Mouse (Mus musculus): ENCODE results near the gene Glt1d1. TPM values are rescaled to one million over a fixed set of nuclear protein-coding genes. Genes with fewer than 3 reads are reported as not detected.

The Glt1d1 gene
- polyA plus RNA-seq, 1 experiment from 2014 or later = 1.5 TPM

DNA sequence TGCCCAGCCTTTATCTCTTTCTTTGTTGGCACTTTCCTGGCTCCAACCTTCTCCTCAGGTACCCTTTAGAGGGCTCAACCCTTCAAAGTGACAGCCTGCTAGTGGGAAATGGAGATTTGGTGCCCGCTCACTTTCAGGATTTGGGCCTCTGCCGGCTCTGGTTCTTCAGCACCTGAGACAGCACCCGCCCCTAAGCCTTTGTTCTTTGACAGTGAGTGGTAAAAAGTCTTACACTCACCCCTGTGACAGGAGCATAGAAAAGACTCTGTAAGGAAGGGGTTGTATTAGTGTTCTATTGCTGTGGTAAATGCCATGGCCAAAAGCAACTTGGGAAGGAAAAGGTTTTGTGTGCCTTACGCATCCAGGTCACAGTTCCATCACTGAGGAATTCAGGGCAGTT is 63.8 kb downstream of the Glt1d1 start:
- no peaks in the 10 kb centered on the region for H3K36me3 ChIP-seq (ENCODE audit: control insufficient read depth, insufficient read depth, low read length)
- no peak overlapping the region for H3K4me3 ChIP-seq (ENCODE audit: low read depth, low read length)
- H3K4me1 ChIP-seq (replicated peaks; ENCODE audit: control insufficient read depth, insufficient read depth, low read length) = no peaks in the 10 kb centered on the region
- H3K9ac ChIP-seq (ENCODE audit: low read length) = no peak overlapping the region
- H3K9me3 ChIP-seq (ENCODE audit: control insufficient read depth, low read length) = no peaks in the 10 kb centered on the region
- no peak for DNase-seq (ENCODE audit: low spot score)
- H3K4me2 ChIP-seq (ENCODE audit: low read depth, low read length, severe bottlenecking) = no peak overlapping the region
- ATAC-seq (replicated peaks; ENCODE audit: low FRiP score) = no peak
- H3K27me3 ChIP-seq (ENCODE audit: control insufficient read depth, insufficient read depth, low read length) = no peaks in the 10 kb centered on the region
- WGBS = 77% methylated on average over 4 of the region's 4 CpGs
- H3K27ac ChIP-seq (ENCODE audit: low read depth, low read length) = no peak overlapping the region

- Histone ChIP-seq H3K9me3 (ENCODE audit: control insufficient read depth, low read length) (no peaks in the 10 kb centered on the region), H3K4me1 (replicated peaks; ENCODE audit: control insufficient read depth, insufficient read depth, low read length) (no peaks in the 10 kb centered on the region), H3K27me3 (ENCODE audit: control insufficient read depth, insufficient read depth, low read length) (no peaks in the 10 kb centered on the region), H3K27ac (ENCODE audit: low read depth, low read length) (no peak overlapping the region), H3K36me3 (ENCODE audit: control insufficient read depth, insufficient read depth, low read length) (no peaks in the 10 kb centered on the region), H3K4me2 (ENCODE audit: low read depth, low read length, severe bottlenecking) (no peak overlapping the region), H3K9ac (ENCODE audit: low read length) (no peak overlapping the region), H3K4me3 (ENCODE audit: low read depth, low read length) (no peak overlapping the region)
- 93% methylated on average over 4 of the region's 4 CpGs for WGBS
- DNase-seq (ENCODE audit: low spot score) (no peak), ATAC-seq (replicated peaks; ENCODE audit: low FRiP score) (no peak)
These were observed 64.5 kb downstream of the Glt1d1 start for GRCm38 (mm10) chr5:127696602-127697001.

GRCm38 (mm10) chr5:127698525-127698924 is 66.5 kb downstream of the Glt1d1 start:
- Histone ChIP-seq H3K9ac (ENCODE audit: low read length) (no peak overlapping the region), H3K9me3 (ENCODE audit: control insufficient read depth, low read length) (no peaks in the 10 kb centered on the region), H3K27me3 (ENCODE audit: control insufficient read depth, insufficient read depth, low read length) (no peaks in the 10 kb centered on the region), H3K4me1 (replicated peaks; ENCODE audit: control insufficient read depth, insufficient read depth, low read length) (no peaks in the 10 kb centered on the region), H3K4me3 (ENCODE audit: low read depth, low read length) (no peak overlapping the region), H3K27ac (ENCODE audit: low read depth, low read length) (no peak overlapping the region), H3K4me2 (ENCODE audit: low read depth, low read length, severe bottlenecking) (no peak overlapping the region), H3K36me3 (ENCODE audit: control insufficient read depth, insufficient read depth, low read length) (no peaks in the 10 kb centered on the region; the same call in 1 of the 2 replicates)
- DNase-seq (ENCODE audit: low spot score) = no peak
- no peak for ATAC-seq (replicated peaks; ENCODE audit: low FRiP score)
- WGBS = 82% methylated on average over 2 of the region's 2 CpGs

DNA sequence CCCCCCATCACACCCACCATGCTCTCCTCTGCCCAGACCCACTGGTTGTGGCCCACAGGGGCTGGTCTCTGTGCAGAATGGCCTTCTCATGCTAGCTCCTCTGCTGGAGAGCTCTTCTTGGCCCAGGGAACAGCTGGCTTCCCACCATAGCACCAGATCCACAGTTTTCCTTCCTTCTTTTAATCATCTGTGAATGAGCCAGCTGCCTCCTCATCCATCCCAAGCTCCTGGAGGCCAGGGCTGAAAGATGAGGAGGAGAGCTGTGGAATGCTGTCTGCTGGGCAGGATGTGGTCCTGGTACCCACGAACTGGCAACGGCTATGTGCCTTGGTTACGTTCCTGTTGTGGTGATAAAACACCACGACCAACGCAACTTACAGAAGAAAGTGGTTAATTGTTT is 67.6 kb downstream of the Glt1d1 start:
- no peak for DNase-seq (ENCODE audit: low spot score)

DNA sequence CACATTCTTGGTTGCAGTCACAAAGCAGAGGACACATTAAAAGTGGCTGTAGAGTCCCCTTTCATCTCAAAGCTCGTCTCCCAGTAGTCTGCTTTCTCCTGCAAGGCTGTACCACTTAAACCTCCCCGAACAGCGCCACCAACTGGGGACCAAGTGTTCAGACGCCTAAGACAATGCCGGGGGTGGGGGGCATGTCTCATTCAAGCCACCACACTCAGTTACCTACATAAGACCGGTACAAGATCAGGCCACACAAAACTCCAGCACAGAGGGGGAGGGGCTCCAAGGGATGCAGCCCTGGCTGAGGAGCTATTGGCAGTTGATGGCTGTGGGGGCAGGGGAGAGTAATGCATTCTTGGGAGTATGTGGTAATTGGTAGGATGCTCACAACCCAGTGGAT is 68.1 kb downstream of the Glt1d1 start:
- no peaks in the 10 kb centered on the region for H3K27me3 ChIP-seq (ENCODE audit: control insufficient read depth, insufficient read depth, low read length)
- no peak for DNase-seq (ENCODE audit: low spot score)
- H3K4me3 ChIP-seq (ENCODE audit: low read depth, low read length) = no peak overlapping the region
- no peaks in the 10 kb centered on the region; the same call in 1 of the 2 replicates for H3K36me3 ChIP-seq (ENCODE audit: control insufficient read depth, insufficient read depth, low read length)
- no peak overlapping the region for H3K9ac ChIP-seq (ENCODE audit: low read length)
- H3K4me1 ChIP-seq (replicated peaks; ENCODE audit: control insufficient read depth, insufficient read depth, low read length) = no peaks in the 10 kb centered on the region
- ATAC-seq (replicated peaks; ENCODE audit: low FRiP score) = no peak
- 77% methylated on average over 6 of the region's 6 CpGs for WGBS
- no peak overlapping the region for H3K27ac ChIP-seq (ENCODE audit: low read depth, low read length)
- H3K9me3 ChIP-seq (ENCODE audit: control insufficient read depth, low read length) = no peaks in the 10 kb centered on the region
- H3K4me2 ChIP-seq (ENCODE audit: low read depth, low read length, severe bottlenecking) = no peak overlapping the region

More for the DNA sequence above, 67.6 kb downstream of the Glt1d1 start:
- Histone ChIP-seq H3K9ac (ENCODE audit: low read length) (no peak overlapping the region), H3K4me2 (ENCODE audit: low read depth, low read length, severe bottlenecking) (no peak overlapping the region), H3K4me3 (ENCODE audit: low read depth, low read length) (no peak overlapping the region), H3K27me3 (ENCODE audit: control insufficient read depth, insufficient read depth, low read length) (no peaks in the 10 kb centered on the region), H3K4me1 (replicated peaks; ENCODE audit: control insufficient read depth, insufficient read depth, low read length) (no peaks in the 10 kb centered on the region), H3K36me3 (ENCODE audit: control insufficient read depth, insufficient read depth, low read length) (no peaks in the 10 kb centered on the region; the same call in 1 of the 2 replicates), H3K27ac (ENCODE audit: low read depth, low read length) (no peak overlapping the region), H3K9me3 (ENCODE audit: control insufficient read depth, low read length) (no peaks in the 10 kb centered on the region)
- WGBS = 95% methylated on average over 5 of the region's 5 CpGs
- ATAC-seq (replicated peaks; ENCODE audit: low FRiP score) = no peak

DNA sequence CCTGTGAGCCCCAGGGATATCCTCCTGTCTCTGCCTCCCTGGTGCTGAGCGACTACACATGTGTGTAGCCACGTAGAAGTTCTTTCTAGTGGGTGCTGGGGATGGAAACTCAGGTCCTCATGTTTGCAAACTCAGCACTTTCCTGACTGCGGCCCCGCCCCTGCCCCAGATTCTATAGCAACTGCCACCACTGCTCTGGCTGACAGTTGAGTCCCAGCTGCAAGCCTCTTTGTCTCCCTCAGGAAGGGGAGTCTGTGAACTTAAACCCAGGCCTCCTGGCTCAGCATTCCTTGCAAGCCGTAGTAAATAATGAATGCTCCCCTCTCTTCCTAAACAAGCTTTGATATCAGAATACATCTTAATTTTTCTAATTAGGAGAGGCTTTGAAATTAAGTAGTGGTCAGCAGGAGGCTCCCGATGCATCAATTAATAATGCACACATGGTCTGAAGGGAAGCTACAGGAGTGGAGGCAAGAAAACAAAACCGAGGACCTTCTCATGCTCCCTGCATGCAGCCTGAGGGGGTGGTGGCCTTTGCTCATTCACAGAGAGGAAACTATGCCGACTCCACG is 71.6 kb downstream of the Glt1d1 start:
- Histone ChIP-seq H3K4me3 (ENCODE audit: low read depth, low read length) (no peak overlapping the region), H3K27ac (ENCODE audit: low read depth, low read length) (no peak overlapping the region), H3K4me1 (replicated peaks; ENCODE audit: control insufficient read depth, insufficient read depth, low read length) (no peaks in the 10 kb centered on the region), H3K4me2 (ENCODE audit: low read depth, low read length, severe bottlenecking) (no peak overlapping the region), H3K9me3 (ENCODE audit: control insufficient read depth, low read length) (no peaks in the 10 kb centered on the region), H3K9ac (ENCODE audit: low read length) (no peak overlapping the region), H3K27me3 (ENCODE audit: control insufficient read depth, insufficient read depth, low read length) (no peaks in the 10 kb centered on the region), H3K36me3 (ENCODE audit: control insufficient read depth, insufficient read depth, low read length) (no peaks in the 10 kb centered on the region; the same call in 1 of the 2 replicates)
- DNase-seq (ENCODE audit: low spot score) (peak; percentile 61), ATAC-seq (replicated peaks; ENCODE audit: low FRiP score) (no peak)
- 49% methylated on average over 9 of the region's 9 CpGs for WGBS

DNA sequence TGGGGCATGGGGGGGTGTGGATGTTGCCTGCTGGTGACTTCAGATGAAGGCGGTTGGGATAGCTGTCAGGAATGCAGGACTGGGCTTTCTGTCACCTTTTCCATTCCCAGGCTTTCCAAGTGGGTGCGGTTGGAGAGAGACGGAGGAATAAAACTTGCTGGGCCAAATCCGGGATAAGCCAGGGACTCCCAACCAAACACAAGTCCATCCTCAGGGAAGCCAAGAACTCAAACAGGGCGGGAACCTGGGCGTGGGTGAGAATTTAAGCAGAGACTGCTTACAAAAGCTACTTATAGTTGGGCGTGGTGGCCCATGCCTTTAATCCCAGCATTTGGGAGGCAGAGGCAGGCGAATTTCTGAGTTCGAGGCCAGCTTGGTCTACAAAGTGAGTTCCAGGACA is 73.2 kb downstream of the Glt1d1 start:
- whole genome bisulfite sequencing = 87% methylated on average over 9 of the region's 9 CpGs
- H3K27ac ChIP-seq (ENCODE audit: low read depth, low read length) = no peak overlapping the region
- ATAC-seq (replicated peaks; ENCODE audit: low FRiP score) = no peak
- H3K36me3 ChIP-seq (ENCODE audit: control insufficient read depth, insufficient read depth, low read length) = no peaks in the 10 kb centered on the region; the same call in 1 of the 2 replicates
- no peak overlapping the region for H3K4me3 ChIP-seq (ENCODE audit: low read depth, low read length)
- H3K4me2 ChIP-seq (ENCODE audit: low read depth, low read length, severe bottlenecking) = no peak overlapping the region
- no peaks in the 10 kb centered on the region for H3K27me3 ChIP-seq (ENCODE audit: control insufficient read depth, insufficient read depth, low read length)
- no peak for DNase-seq (ENCODE audit: low spot score)
- no peaks in the 10 kb centered on the region for H3K4me1 ChIP-seq (replicated peaks; ENCODE audit: control insufficient read depth, insufficient read depth, low read length)
- H3K9me3 ChIP-seq (ENCODE audit: control insufficient read depth, low read length) = no peaks in the 10 kb centered on the region
- H3K9ac ChIP-seq (ENCODE audit: low read length) = no peak overlapping the region

DNA sequence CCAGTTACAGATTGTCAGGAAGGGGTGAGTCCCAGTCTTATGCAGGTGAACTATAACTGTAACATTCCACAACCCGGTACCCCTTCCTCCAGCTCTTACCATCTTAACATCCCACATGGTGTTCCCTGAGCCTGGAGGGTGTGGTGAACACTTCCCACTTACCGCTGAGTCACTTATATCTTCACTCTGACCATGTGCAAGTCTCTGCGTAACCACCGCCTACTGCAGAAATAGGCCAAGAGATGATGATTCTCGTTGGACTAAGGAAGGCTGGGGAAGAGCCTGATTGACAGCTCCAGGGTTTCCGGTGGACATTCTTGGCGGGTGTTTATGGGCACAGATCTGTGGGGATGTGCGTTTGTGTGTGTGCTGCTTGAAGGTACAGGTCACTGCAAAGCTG is 73.9 kb downstream of the Glt1d1 start:
- WGBS = 94% methylated on average over 8 of the region's 8 CpGs

DNA sequence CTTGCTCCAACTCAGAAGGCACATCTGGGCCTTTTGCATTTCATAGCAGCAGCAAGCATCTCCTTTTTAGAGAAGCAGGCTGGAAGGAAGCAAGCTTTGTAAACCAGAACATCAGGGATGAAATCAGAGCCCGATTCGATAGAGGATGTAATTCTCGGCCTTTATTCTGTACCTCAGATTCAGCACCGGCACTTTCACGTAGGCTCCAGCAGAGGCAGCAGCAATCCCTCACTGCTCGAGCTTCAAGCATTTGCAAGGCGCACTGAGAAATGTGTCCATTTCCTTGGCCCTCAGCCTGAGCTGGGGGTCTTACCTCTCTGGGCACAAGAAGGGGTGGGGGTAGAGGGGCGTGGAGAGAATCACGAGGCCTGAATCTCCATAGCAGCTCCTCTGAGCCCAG is 76.1 kb downstream of the Glt1d1 start:
- no peak overlapping the region for H3K4me3 ChIP-seq (ENCODE audit: low read depth, low read length)
- 76% methylated on average over 9 of the region's 9 CpGs for WGBS
- no peaks in the 10 kb centered on the region for H3K4me1 ChIP-seq (replicated peaks; ENCODE audit: control insufficient read depth, insufficient read depth, low read length)
- H3K27ac ChIP-seq (ENCODE audit: low read depth, low read length) = no peak overlapping the region
- DNase-seq (ENCODE audit: low spot score) (no peak), ATAC-seq (replicated peaks; ENCODE audit: low FRiP score) (no peak)
- no peaks in the 10 kb centered on the region; the same call in 1 of the 2 replicates for H3K36me3 ChIP-seq (ENCODE audit: control insufficient read depth, insufficient read depth, low read length)
- H3K4me2 ChIP-seq (ENCODE audit: low read depth, low read length, severe bottlenecking) = no peak overlapping the region
- no peaks in the 10 kb centered on the region for H3K27me3 ChIP-seq (ENCODE audit: control insufficient read depth, insufficient read depth, low read length)
- no peaks in the 10 kb centered on the region for H3K9me3 ChIP-seq (ENCODE audit: control insufficient read depth, low read length)
- H3K9ac ChIP-seq (ENCODE audit: low read length) = no peak overlapping the region

More for the DNA sequence above, 73.9 kb downstream of the Glt1d1 start:
- H3K27me3 ChIP-seq (ENCODE audit: control insufficient read depth, insufficient read depth, low read length) = no peaks in the 10 kb centered on the region
- H3K4me2 ChIP-seq (ENCODE audit: low read depth, low read length, severe bottlenecking) = no peak overlapping the region
- H3K4me3 ChIP-seq (ENCODE audit: low read depth, low read length) = no peak overlapping the region
- no peak for ATAC-seq (replicated peaks; ENCODE audit: low FRiP score)
- H3K9me3 ChIP-seq (ENCODE audit: control insufficient read depth, low read length) = no peaks in the 10 kb centered on the region
- H3K36me3 ChIP-seq (ENCODE audit: control insufficient read depth, insufficient read depth, low read length) = no peaks in the 10 kb centered on the region; the same call in 1 of the 2 replicates
- no peak for DNase-seq (ENCODE audit: low spot score)
- H3K9ac ChIP-seq (ENCODE audit: low read length) = no peak overlapping the region
- no peaks in the 10 kb centered on the region for H3K4me1 ChIP-seq (replicated peaks; ENCODE audit: control insufficient read depth, insufficient read depth, low read length)
- no peak overlapping the region for H3K27ac ChIP-seq (ENCODE audit: low read depth, low read length)

All from forebrain, embryonic 11.5 days (tissue).